Mouse (Mus musculus) v-Abl transformed pro-B cells (cell line): Measurements from ENCODE around the gene Gm3239.
"Not testable (repeated sequence)": the region's sequence is repeated elsewhere in the genome, so short reads cannot be mapped to it uniquely, and the experiment has no call there.

ENCODE experiments used
- in situ Hi-C, 2 experiments: fragments of 400-800 bp; cut with MboI; formaldehyde crosslinking; loops; one replicate each; pipeline ENCODE4 v1.15.1; 2025; ENCODE audit not compliant: unreplicated experiment in 2 of 2

The Gm3239 gene

GRCm38 (mm10) chr14:4663892-4664291, at the start of gene Gm3239:
Gene Gm3239 (plus strand): TSS chr14:4664192.
- in situ Hi-C loops, result not testable (repeated sequence)

GRCm38 (mm10) chr14:4632052-4632451, 31.9 kb upstream of the Gm3239 start, which contains the start of gene Gm8159:
Gene Gm8159 (plus strand): TSS chr14:4632352.
- in situ Hi-C loops, result not testable (repeated sequence)

GRCm38 (mm10) chr14:4649309-4649708, 14.7 kb upstream of the Gm3239 start:
- in situ Hi-C loops, result not testable (repeated sequence)

- in situ Hi-C loops, result not testable (repeated sequence)
Observed at GRCm38 (mm10) chr14:4650324-4650723, 13.7 kb upstream of the Gm3239 start.

GRCm38 (mm10) chr14:4708938-4709337, 44.9 kb downstream of the Gm3239 start, which contains the start of gene Gm7876:
Gene Gm7876 (plus strand): TSS chr14:4709238.
- in situ Hi-C loops, result not testable (repeated sequence)
